Mouse (Mus musculus) limb, embryonic 13.5 days (tissue): ENCODE results near the gene D230025D16Rik. TPM values are rescaled to one million over a fixed set of nuclear protein-coding genes. Genes with fewer than 3 reads are reported as not detected.

Source experiments
- ATAC-seq: fragments of 200-750 bp; cut with Nextera tagmentation; 2 replicates; pipeline ENCODE4 v1.8.0; 2017; ENCODE audit warnings: low read depth, moderate number of reproducible peaks, moderate TSS enrichment; ENCODE audit not compliant: low FRiP score
- H3K27ac ChIP-seq: fragments of 300-500 bp; sonication (generic); 2 replicates; pipeline ENCODE4 v1.5.1; 2015; ENCODE audit warnings: inconsistent platforms, mild to moderate bottlenecking, moderate library complexity
- H3K27me3 ChIP-seq: fragments of 300-500 bp; sonication (generic); 2 replicates; pipeline ENCODE4 v1.6.1; 2015; ENCODE audit warnings: mild to moderate bottlenecking, inconsistent platforms
- H3K36me3 ChIP-seq: fragments of 300-500 bp; sonication (generic); 2 replicates; pipeline ENCODE4 v1.6.1; 2015; ENCODE audit warnings: inconsistent platforms, mild to moderate bottlenecking, moderate library complexity
- H3K4me1 ChIP-seq: fragments of 300-500 bp; sonication (generic); 2 replicates; pipeline ENCODE4 v1.6.1; 2015; ENCODE audit warnings: inconsistent platforms
- H3K4me2 ChIP-seq: fragments of 300-500 bp; sonication (generic); replicated peaks from 2 replicates; pipeline ENCODE4 v1.6.1; 2015; ENCODE audit warnings: inconsistent platforms, mild to moderate bottlenecking, moderate library complexity
- H3K4me3 ChIP-seq: fragments of 300-500 bp; sonication (generic); 2 replicates; pipeline ENCODE4 v1.5.1; 2015; ENCODE audit warnings: moderate library complexity, mild to moderate bottlenecking, inconsistent platforms
- H3K9ac ChIP-seq: fragments of 300-500 bp; sonication (generic); 2 replicates; pipeline ENCODE4 v1.6.1; 2015; ENCODE audit warnings: mild to moderate bottlenecking, inconsistent platforms
- H3K9me3 ChIP-seq: fragments of 300-500 bp; sonication (generic); 2 replicates; pipeline ENCODE4 v1.6.1; 2016; ENCODE audit warnings: inconsistent platforms
- WGBS: fragments of 180-500 bp; shearing (Covaris S2); methylation state at CpG from one replicate; pipeline ENCODE4 v1.1.7; 2015; 5-methylcytosine and 5-hydroxymethylcytosine counted together
- polyA plus RNA-seq: library from polyadenylated mRNA; unstranded; fragments of >200 nt; fragmentation: Nextera tagmentation; extraction: Ambion mirVana; gene quantifications from 2 replicates; pipeline ENCODE4 v1.2.1, GENCODE M21; 2015

Gene D230025D16Rik
- polyA plus RNA-seq, 1 experiment from 2014 or later, result 27.6 TPM

GRCm38 (mm10) chr8:105298351-105299252 lies 73.7 kb downstream of the D230025D16Rik start:
- Histone ChIP-seq H3K4me1 (peaks cover 18% of the 10 kb centered on the region), H3K9ac (peak overlapping the region; percentile 94), H3K9me3 (no peaks in the 10 kb centered on the region), H3K27ac (0 out of 2 replicates have a peak overlapping the region, but pooled peaks have one; percentile 58), H3K4me3 (peak overlapping the region; percentile 98), H3K27me3 (peaks cover 5% of the 10 kb centered on the region; the same call in 1 of the 2 replicates), H3K36me3 (peaks cover 46% of the 10 kb centered on the region), H3K4me2 (peak overlapping the region; percentile 97)
- no peak for ATAC-seq
- WGBS, result 58% methylated on average over 18 of the region's 18 CpGs

- Histone ChIP-seq H3K4me1 (peaks cover 26% of the 10 kb centered on the region), H3K4me2 (no peak overlapping the region), H3K4me3 (no peak overlapping the region), H3K9ac (no peak overlapping the region), H3K36me3 (peaks cover 59% of the 10 kb centered on the region), H3K9me3 (no peaks in the 10 kb centered on the region), H3K27me3 (no peaks in the 10 kb centered on the region; the same call in 1 of the 2 replicates), H3K27ac (no peak overlapping the region)
- no peak for ATAC-seq
- WGBS, result 95% methylated on average over 8 of the region's 8 CpGs
These were observed 75.0 kb downstream of the D230025D16Rik start for GRCm38 (mm10) chr8:105299962-105300361.

Other genes with a start within 250 kb of the D230025D16Rik start
- gene Ces2h, start 224.3 kb upstream of the D230025D16Rik start, polyA plus RNA-seq, result not detected in 2 replicates
- not detected in 2 replicates for gene Ces3a, start 176.5 kb upstream of the D230025D16Rik start, polyA plus RNA-seq
- not detected in 2 replicates for gene Ces3b, start 141.4 kb upstream of the D230025D16Rik start, polyA plus RNA-seq
- not detected in 2 replicates for gene Ces4a, start 93.3 kb upstream of the D230025D16Rik start, polyA plus RNA-seq
- gene Cbfb, start 54.5 kb upstream of the D230025D16Rik start, polyA plus RNA-seq, result 97.1 and 101 TPM in 2 replicates
- 24.7 and 25.4 TPM in 2 replicates for gene B3gnt9, start 30.0 kb downstream of the D230025D16Rik start, polyA plus RNA-seq
- gene Tradd, start 39.5 kb downstream of the D230025D16Rik start, polyA plus RNA-seq, result 20.1 and 23.2 TPM in 2 replicates
- 2.6 and 2.8 TPM in 2 replicates for gene Fbxl8, start 39.5 kb downstream of the D230025D16Rik start, polyA plus RNA-seq
- gene Hsf4, start 44.7 kb downstream of the D230025D16Rik start, polyA plus RNA-seq, result 0.11 and 0.19 TPM in 2 replicates
- gene Nol3, start 51.0 kb downstream of the D230025D16Rik start, polyA plus RNA-seq, result 2.7 and 3.1 TPM in 2 replicates
- gene 4931428F04Rik, start 64.7 kb downstream of the D230025D16Rik start, polyA plus RNA-seq, result 16.3 TPM in 2 replicates
- gene Exoc3l, start 71.0 kb downstream of the D230025D16Rik start, polyA plus RNA-seq, result 8.3 and 9.1 TPM in 2 replicates
- gene E2f4, start 72.5 kb downstream of the D230025D16Rik start, polyA plus RNA-seq, result 73.6 and 75.4 TPM in 2 replicates
- 3.9 and 5.1 TPM in 2 replicates for gene Elmo3, start 80.5 kb downstream of the D230025D16Rik start, polyA plus RNA-seq
- gene Lrrc29, start 101.1 kb downstream of the D230025D16Rik start, polyA plus RNA-seq, result 1.8 and 2.7 TPM in 2 replicates
- 119 and 122 TPM in 2 replicates for gene Tmem208, start 101.2 kb downstream of the D230025D16Rik start, polyA plus RNA-seq
- gene Fhod1, start 122.8 kb downstream of the D230025D16Rik start, polyA plus RNA-seq, result 2.1 and 2.3 TPM in 2 replicates
- 6.0 and 6.4 TPM in 2 replicates for gene Slc9a5, start 123.7 kb downstream of the D230025D16Rik start, polyA plus RNA-seq
- 0.73 and 1.2 TPM in 2 replicates for gene Plekhg4, start 148.1 kb downstream of the D230025D16Rik start, polyA plus RNA-seq
- not detected in 2 replicates for gene Kctd19, start 188.4 kb downstream of the D230025D16Rik start, polyA plus RNA-seq
- gene Lrrc36, start 188.4 kb downstream of the D230025D16Rik start, polyA plus RNA-seq, result 0.36 and 0.55 TPM in 2 replicates
- 65.4 and 71.1 TPM in 2 replicates for gene Tppp3, start 246.4 kb downstream of the D230025D16Rik start, polyA plus RNA-seq